Mouse (Mus musculus): ENCODE data around the gene Sfi1.
"Not testable (repeated sequence)": the region's sequence is repeated elsewhere in the genome, so short reads cannot be mapped to it uniquely, and the experiment has no call there.

GRCm38 (mm10) chr11:3150003-3150676 is 43.1 kb downstream of the Sfi1 start:
- TF ChIP-seq MYC (IDR thresholded peaks at IDR 0.05; ENCODE audit: low read depth, low read length); RAD21 (IDR thresholded peaks at IDR 0.05; ENCODE audit: low read depth, low read length); CHD1 (IDR thresholded peaks at IDR 0.05; ENCODE audit: low read depth, low read length); POLR2A (IDR thresholded peaks at IDR 0.05; ENCODE audit: control insufficient read depth in 1 of 2, insufficient read depth in 1 of 2, low read depth in 1 of 2, low read length in 2 of 2, poor library complexity in 1 of 2): not testable (repeated sequence)
